Mouse (Mus musculus) left cerebral cortex, postnatal 25 days (tissue): ENCODE results near the gene Cldn2. TPM values are rescaled to one million over a fixed set of nuclear protein-coding genes. Genes with fewer than 3 reads are reported as not detected.
"Not testable (repeated sequence)": the region's sequence is repeated elsewhere in the genome, so short reads cannot be mapped to it uniquely, and the experiment has no call there.

Experiments used
- DNase-seq, 2 experiments: peaks; one replicate each; pipeline ENCODE4 v3.0.0; 2022; ENCODE audit warnings: low spot score in 2 of 2, mixed read lengths in 1 of 2
- intact Hi-C: fragments of 180-260 bp; cut with DNase I; formaldehyde crosslinking; loops from one replicate; pipeline ENCODE4 v1.15.1; 2025
- total RNA-seq, 2 experiments: library from RNA; stranded (reverse); gene quantifications; 2 replicates each; pipeline ENCODE4 v1.2.3; 2021

Cldn2 gene
- total RNA-seq: 1 to 10 TPM in 1 of 2 experiments, under 1 TPM in 1; 0.78 to 1.6 TPM

DNA sequence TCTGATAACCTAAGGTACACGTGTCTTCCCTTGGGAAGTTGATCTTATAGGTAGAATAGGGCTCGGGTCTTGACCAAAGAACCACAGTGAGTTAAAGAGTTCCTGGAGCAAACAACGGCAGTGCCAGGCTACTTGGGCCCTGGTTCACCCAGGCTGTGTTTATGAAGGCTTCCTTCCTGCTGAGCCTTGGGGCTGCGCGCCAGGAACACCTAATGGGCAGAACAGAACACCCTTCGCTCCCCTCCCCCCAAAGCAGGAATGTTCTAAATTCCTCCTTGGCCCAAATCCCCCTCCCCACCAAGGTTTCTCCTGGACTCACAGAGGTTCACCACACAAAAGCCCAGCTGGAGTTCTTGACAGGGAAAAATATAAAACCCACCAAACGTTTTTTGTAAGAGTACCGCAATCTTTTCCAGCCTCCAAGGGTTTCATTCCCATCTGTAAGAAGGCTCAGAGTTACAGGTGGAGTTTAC lies at the start of gene Cldn2:
Gene Cldn2 (plus strand): TSS at position 423 of the 473 bp plus-strand sequence.
- no peak for DNase-seq
- intact Hi-C loops: no loop called here

DNA sequence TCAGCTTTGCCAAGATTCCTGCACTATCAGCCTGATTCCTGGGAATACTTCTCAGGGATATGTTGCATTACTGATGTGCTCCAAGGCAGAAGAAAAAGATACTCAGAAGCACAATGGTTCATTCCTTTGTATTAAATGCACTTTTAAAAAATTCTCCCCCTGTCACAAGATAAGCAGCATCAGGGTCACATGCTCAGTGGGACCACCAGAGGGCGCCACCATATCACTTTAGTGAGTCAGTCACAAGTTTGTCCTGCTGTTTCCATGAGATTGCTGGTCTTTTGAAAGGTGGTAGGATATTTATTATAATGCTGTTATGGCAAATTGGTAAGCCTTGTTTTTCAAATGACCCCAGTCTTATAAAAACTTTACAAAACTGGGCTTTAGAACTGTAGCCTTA lies 48.8 kb upstream of the Cldn2 start:
- intact Hi-C loops: no loop called here
- DNase-seq: peak; percentile 9 to 15

GRCm38 (mm10) chrX:139758634-139759033 lies 42.0 kb upstream of the Cldn2 start:
- intact Hi-C loops: not testable (repeated sequence)

GRCm38 (mm10) chrX:139762546-139762945 lies 38.1 kb upstream of the Cldn2 start:
- DNase-seq: peak; percentile 12 to 50

More at GRCm38 (mm10) chrX:139758634-139759033, 42.0 kb upstream of the Cldn2 start:
- DNase-seq: not testable (repeated sequence)

DNA sequence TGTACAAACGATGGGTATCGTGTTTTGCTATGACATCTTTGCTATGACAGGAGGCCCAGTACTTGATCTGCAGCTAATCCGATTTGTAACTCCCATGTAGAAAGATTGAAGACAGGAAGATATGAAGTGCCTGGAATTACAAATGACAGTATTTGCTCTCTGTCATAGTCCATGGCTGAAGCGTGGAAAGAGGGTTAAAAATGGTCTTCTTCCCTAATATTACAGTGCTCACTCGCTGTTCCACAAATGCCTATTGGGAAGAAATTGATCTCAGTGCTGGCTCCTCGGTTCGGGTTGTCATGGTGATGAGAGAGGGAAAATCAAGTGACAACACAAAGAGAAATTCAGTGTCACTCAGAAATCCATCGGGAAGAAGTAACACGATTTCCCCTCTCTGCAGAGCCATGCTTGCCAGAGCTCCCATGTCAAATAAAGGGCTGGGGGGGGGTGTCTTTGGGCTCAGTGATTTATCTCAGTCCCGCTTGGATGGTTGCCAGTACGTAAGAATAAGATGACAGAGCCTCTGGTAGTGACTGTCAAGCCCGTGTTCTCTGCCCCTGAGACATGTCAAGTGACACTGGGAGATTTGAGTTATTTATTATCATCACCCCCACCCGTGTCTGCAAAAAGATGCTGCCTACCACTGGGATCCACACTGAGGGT lies 30.5 kb upstream of the Cldn2 start:
- intact Hi-C loops: loop anchor here (5.0 kb wide), 1 partner anchor 353 kb away; no protein-coding TSS in a partner anchor
- no peak for DNase-seq

More at GRCm38 (mm10) chrX:139762546-139762945, 38.1 kb upstream of the Cldn2 start:
- intact Hi-C loops: loop anchor here (2.0 kb wide), 1 partner anchor 390 kb away; no protein-coding TSS in a partner anchor

DNA sequence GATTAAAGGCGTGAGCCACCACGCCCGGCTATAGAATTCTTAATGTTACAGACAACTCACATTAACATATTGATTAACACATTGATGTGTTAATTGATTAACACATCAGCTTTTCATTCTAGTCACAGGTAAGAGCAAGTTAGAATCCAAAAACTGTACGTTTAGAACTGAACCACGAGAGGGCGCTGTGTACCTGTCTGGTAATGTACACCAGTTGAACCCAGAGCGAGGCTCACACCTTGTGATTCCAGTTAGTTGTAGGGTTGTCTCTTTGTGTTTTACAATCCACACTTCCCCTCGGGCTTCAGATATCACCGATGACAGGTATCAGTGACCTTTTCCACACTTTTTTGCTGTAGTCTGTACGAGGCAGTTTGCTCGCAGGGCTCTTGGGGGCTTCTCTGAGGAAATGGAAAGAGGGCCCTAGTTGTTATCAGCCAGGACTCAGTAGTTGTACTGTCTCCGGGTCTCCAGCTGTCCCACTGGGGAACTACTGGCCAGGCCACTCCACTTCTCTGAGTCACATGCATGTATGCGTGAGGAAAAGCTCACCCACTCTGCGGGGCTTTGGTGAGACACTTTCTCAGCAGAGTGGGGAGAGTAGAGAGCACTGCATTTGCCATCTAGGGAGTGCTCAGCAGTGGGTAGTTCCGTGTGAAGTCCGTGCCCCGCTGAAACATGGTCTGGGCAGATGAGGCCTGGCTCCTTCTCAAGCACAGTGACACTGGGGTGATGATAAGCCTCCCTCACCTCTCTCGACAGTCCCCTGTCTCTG lies 26.1 kb upstream of the Cldn2 start:
- DNase-seq: peak; percentile 7 to 18
- intact Hi-C loops: loop anchor here (2.0 kb wide), 1 partner anchor 58 kb away; no protein-coding TSS in a partner anchor

GRCm38 (mm10) chrX:139775084-139775612 lies 25.5 kb upstream of the Cldn2 start:
- DNase-seq: no peak
- intact Hi-C loops: loop anchor here (2.0 kb wide), 1 partner anchor 58 kb away; no protein-coding TSS in a partner anchor

DNA sequence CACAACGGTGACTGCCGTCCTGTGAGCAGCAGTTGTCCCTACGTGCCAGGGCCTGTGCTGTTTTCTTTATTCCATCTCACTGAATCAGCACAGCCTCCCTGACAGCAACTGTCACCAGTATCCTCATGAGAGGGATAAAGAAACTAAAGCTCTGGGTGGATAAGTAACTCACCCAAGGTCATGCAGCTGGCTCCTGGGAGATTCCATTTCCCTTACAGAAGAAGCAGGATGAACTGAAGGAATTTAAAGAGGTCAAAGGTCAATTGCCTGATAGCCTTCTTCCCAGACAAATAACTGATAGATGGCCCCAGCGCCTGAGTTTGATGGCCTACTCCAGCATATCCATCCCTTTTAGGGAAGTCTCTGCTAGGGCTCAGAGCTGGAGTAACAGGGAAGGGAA lies 23.3 kb upstream of the Cldn2 start:
- no peak for DNase-seq
- intact Hi-C loops: no loop called here

- intact Hi-C loops: no loop called here
- no peak for DNase-seq
These were observed 21.7 kb upstream of the Cldn2 start for GRCm38 (mm10) chrX:139778886-139779285.

DNA sequence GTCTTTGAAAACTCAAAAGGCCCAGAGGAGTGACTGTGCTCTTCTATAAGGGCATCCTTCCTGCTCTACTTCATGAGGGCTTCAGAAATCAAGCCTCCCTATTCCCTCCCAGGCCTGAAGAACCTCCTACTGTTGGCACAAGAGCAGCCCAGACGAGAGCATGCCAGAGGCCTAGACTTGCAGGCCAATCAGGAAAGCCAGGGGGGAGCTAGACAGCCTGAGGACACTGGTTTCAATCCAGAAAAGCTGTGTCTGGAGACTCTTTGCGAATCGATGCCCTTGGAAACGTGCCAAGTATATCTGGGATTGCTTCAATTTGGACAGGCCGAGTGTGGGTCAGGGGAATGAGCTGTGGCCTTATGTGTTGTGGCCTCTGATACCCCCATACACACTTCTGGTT lies 21.2 kb upstream of the Cldn2 start:
- intact Hi-C loops: no loop called here
- no peak for DNase-seq

DNA sequence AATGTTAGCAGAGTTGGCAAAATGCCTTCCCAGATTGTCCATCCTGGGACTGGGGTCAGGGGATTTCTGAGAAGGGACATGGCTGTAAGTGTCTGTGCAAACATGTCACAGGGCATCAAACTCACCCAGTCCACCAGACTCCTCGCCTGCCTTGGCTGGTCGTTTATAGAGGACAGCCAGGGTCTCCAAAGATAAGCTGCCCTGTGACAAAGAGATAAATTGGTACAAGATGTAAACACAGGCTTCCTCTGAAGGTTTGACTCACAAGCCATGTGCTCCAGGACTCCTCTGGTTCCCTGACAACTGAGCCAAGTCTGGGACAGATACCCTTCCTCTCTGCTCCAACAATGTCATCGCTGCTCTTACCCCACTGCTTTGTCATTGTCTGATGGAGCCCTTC lies 19.6 kb upstream of the Cldn2 start:
- DNase-seq: no peak
- intact Hi-C loops: no loop called here

- DNase-seq: no peak
- intact Hi-C loops: no loop called here
These were observed 19.1 kb upstream of the Cldn2 start for GRCm38 (mm10) chrX:139781563-139781962.

DNA sequence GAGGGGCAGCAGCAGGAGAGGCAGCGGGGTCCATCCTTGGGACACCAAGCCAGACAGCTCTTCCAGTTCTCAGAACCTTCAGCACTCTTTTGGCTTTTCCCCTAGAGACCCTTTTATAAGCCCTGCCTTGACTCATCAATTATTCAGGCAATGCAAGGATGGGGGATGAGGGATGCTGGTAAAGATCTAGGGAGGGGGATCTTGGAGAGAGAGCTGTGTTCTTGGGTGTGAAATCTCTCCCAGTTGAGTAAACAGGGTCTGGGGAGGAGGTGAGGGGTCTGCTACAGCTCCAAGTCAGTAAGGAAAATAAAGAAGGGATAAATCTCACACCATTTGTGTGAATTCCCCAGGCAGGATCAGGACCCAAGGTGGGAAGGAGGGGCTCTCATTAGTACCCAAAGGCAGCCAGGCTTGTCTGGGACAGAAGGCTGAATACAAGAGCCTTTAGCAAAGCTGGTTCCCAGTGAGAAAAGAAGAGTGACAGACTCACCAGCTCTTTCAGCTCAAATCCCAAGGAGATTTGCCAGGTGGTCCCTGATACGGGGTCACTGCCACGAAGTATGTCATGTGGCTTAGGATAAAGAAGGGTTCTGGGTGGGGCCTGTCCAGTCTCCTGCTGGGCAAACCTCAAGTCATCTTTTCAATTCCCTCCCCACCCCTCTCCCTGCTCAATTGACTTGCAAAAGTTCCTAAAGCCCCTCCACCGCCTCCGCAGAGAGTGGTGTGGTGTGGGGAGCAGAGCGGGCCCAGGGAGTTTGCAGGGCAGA lies 18.2 kb upstream of the Cldn2 start, which contains the start of gene Ripply1:
Gene Ripply1 (minus strand): TSS at position 76 of the 767 bp plus-strand sequence.
- no peak for DNase-seq
- intact Hi-C loops: no loop called here

- intact Hi-C loops: no loop called here
- DNase-seq: no peak
These were observed 17.6 kb upstream of the Cldn2 start for GRCm38 (mm10) chrX:139783045-139783422.

DNA sequence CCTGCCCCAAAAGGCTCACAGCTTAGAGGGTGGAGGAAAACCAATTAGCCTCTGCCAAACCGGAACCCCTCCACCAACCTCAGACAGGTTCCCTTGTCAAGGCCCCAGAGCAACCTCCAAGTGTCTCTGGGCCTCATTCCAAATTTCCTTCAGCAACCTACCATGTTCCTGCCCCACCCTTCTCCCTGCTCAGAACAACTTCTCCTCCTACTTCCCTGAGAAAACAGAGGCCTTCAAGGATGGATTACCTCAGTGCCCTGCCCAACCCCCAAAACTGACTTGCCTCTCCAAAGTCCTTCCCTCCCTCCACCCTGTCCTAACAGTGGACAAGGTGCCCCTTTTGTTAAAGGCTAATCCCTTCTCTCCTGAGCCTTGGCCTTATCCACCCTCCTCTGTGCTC lies 14.9 kb upstream of the Cldn2 start:
- DNase-seq: no peak
- intact Hi-C loops: no loop called here

GRCm38 (mm10) chrX:139794072-139794845 lies 6.4 kb upstream of the Cldn2 start:
- no peak for DNase-seq
- intact Hi-C loops: no loop called here

- intact Hi-C loops: no loop called here
These were observed 4.6 kb upstream of the Cldn2 start for GRCm38 (mm10) chrX:139796037-139796436.

DNA sequence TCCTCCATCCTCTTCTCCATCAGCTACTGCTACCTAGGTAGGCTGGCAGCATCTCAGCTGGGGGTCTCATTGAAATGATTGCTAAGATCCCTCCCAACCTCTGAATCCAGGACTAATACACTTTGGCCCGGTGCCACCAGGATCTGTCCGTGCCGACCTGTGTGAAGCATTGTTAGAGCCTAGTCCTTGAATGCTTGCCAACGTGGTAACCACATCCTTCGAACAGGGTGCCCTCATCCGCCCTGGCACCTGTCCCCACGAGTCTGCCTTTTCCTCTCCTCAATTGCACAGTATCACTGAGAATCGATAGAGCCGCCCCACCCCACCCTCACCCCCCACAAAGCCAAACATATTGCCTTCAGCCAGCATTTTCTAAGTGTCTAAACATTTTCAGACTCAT lies 2.8 kb upstream of the Cldn2 start:
- DNase-seq: no peak
- intact Hi-C loops: no loop called here

More at GRCm38 (mm10) chrX:139796037-139796436, 4.6 kb upstream of the Cldn2 start:
- DNase-seq: no peak

GRCm38 (mm10) chrX:139799953-139800352 lies 675 bp upstream of the Cldn2 start:
- intact Hi-C loops: no loop called here

More at GRCm38 (mm10) chrX:139799953-139800352, 675 bp upstream of the Cldn2 start:
- no peak for DNase-seq
